In genomic region chr10:80566375-80567092, GRCm38 (mm10) we compare ENCODE assay signal across 9 mouse cellular contexts. TPM values are rescaled to one million over a fixed set of nuclear protein-coding genes. Genes with fewer than 3 reads are reported as not detected.
DNase-seq lines count a peak whose midpoint lies in the region; ATAC-seq and TF ChIP-seq lines count a peak whose summit lies in the region.
"Had no signal": no experiment of that assay in that cellular context is flagged by ENCODE, and none has a peak within 500 bp of the region (broad histone marks: within the 10 kb centered on the region; RNA-seq: fewer than 3 reads in every experiment).

No protein-coding gene starts in this region.

- ATAC-seq in erythroblast, adult 5-6 weeks (replicated peaks; ENCODE audit: low FRiP score, poor library complexity, severe bottlenecking) = peak; percentile 50
- ATAC-seq in heart, embryonic 16.5 days (replicated peaks; ENCODE audit: extremely low read depth, insufficient read depth, low FRiP score) = 0 out of 2 replicates have a peak, but pooled peaks have one; percentile 18
- ATAC-seq in lung, embryonic 14.5 days (ENCODE audit: insufficient read depth) = peak; percentile 19; the same call in 1 of the 2 replicates

- no peak for TF ChIP-seq EP300 in CH12.LX (IDR thresholded peaks at IDR 0.05; ENCODE audit: low read length)

- peaks cover 21% of the 10 kb centered on the region for H3K79me2 ChIP-seq in CH12.LX (replicated peaks; ENCODE audit: control insufficient read depth, extremely low read depth, insufficient read depth, poor library complexity, severe bottlenecking)

- peak; percentile 74 for TF ChIP-seq RAD21 in CH12.LX (IDR thresholded peaks at IDR 0.05; ENCODE audit: low read depth, low read length)

- in situ Hi-C loops in CH12.LX (cut with MboI; ENCODE audit: low pct_ligation_motif_present, low pct_unique_long_range_greater_than_20kb, low sequenced_read_pairs) = no loop called here

- H3K9ac ChIP-seq in CH12.LX (ENCODE audit: insufficient read depth, low read depth) = no peak overlapping the region
- H3K9ac ChIP-seq in heart, embryonic 16.5 days (ENCODE audit: low read length) = no peak overlapping the region
- H3K9ac ChIP-seq in lung, embryonic 14.5 days = no peak overlapping the region

- dilution Hi-C loops in CH12.LX (cut with MboI; ENCODE audit: extremely low pct_ligation_motif_present, extremely low pct_unique_long_range_greater_than_20kb, low sequenced_read_pairs) = no loop called here

- H3K27me3 ChIP-seq in CH12.LX (replicated peaks) = no peaks in the 10 kb centered on the region
- H3K27me3 ChIP-seq in heart, embryonic 16.5 days (ENCODE audit: control insufficient read depth, insufficient read depth, low read length) = no peaks in the 10 kb centered on the region
- H3K27me3 ChIP-seq in lung, embryonic 14.5 days (ENCODE audit: insufficient read depth, low read length) = no peaks in the 10 kb centered on the region
- H3K27me3 ChIP-seq in thymus, adult 2 months (ENCODE audit: control insufficient read depth, insufficient read depth, low read length) = no peaks in the 10 kb centered on the region

- TF ChIP-seq CTCF in CH12.LX (conservative IDR thresholded peaks at IDR 0.05 in 1 of 2, IDR thresholded peaks at IDR 0.05 in 1 of 2; ENCODE audit: low read depth in 2 of 2, low read length in 2 of 2) = peak; percentile 86 to 88
- TF ChIP-seq CTCF in brain, embryonic 14.5 days (IDR thresholded peaks at IDR 0.05; ENCODE audit: borderline replicate concordance, extremely low read depth, insufficient read depth, insufficient read length) = peak; percentile 93
- peak; percentile 96 for TF ChIP-seq CTCF in lung, embryonic 14.5 days (IDR thresholded peaks at IDR 0.05; ENCODE audit: low read depth)
- peak; percentile 88; the same call in 1 of the 2 replicates for TF ChIP-seq CTCF in olfactory bulb, adult 2 months (IDR thresholded peaks at IDR 0.05; ENCODE audit: insufficient read depth, low read depth, low read length)
- peak; percentile 94; the same call in 1 of the 2 replicates for TF ChIP-seq CTCF in thymus, adult 2 months (IDR thresholded peaks at IDR 0.05; ENCODE audit: borderline replicate concordance, control insufficient read depth, extremely low read depth, insufficient read depth, low read length, poor library complexity)

- 31% methylated on average over 17 of the region's 17 CpGs for WGBS in heart, embryonic 16.5 days
- WGBS in lung, embryonic 14.5 days = 25% methylated on average over 17 of the region's 17 CpGs
- 6% methylated on average over 17 of the region's 17 CpGs for WGBS in olfactory bulb, adult 2 months
- WGBS in thymus, adult 2 months = 20% methylated on average over 17 of the region's 17 CpGs

- H3K4me2 ChIP-seq in CH12.LX (ENCODE audit: insufficient read depth, low read depth, poor library complexity, severe bottlenecking) = no peak overlapping the region
- no peak overlapping the region for H3K4me2 ChIP-seq in heart, embryonic 16.5 days (ENCODE audit: low read depth, low read length)
- H3K4me2 ChIP-seq in lung, embryonic 14.5 days = no peak overlapping the region

- H3K4me3 ChIP-seq in CH12.LX (replicated peaks in 1 of 3; ENCODE audit: low read depth in 2 of 3, low read length in 2 of 3, poor library complexity in 1 of 3) = no peak overlapping the region
- H3K4me3 ChIP-seq in heart, embryonic 16.5 days (ENCODE audit: low read length) = no peak overlapping the region
- no peak overlapping the region for H3K4me3 ChIP-seq in lung, embryonic 14.5 days (ENCODE audit: low read depth, low read length)
- no peak overlapping the region for H3K4me3 ChIP-seq in olfactory bulb, adult 2 months (ENCODE audit: insufficient read depth, low read depth, low read length)
- no peak overlapping the region for H3K4me3 ChIP-seq in thymus, adult 2 months (ENCODE audit: control insufficient read depth, insufficient read depth, low read length)

- TF ChIP-seq POLR2A in CH12.LX (IDR thresholded peaks at IDR 0.05; ENCODE audit: low read depth, low read length) = peak; percentile 27; the same call in 1 of the 2 replicates
- no peak for TF ChIP-seq POLR2A in brain, embryonic 14.5 days (IDR thresholded peaks at IDR 0.05; ENCODE audit: borderline replicate concordance, extremely low read depth, insufficient read depth, insufficient read length, poor library complexity, severe bottlenecking)
- no peak for TF ChIP-seq POLR2A in olfactory bulb, adult 2 months (IDR thresholded peaks at IDR 0.05; ENCODE audit: insufficient read depth, low read depth, low read length)
- no peak for TF ChIP-seq POLR2A in thymus, adult 2 months (IDR thresholded peaks at IDR 0.05; ENCODE audit: control insufficient read depth, extremely low read depth, insufficient read depth, low read length, poor library complexity)

- DNase-seq in CH12.LX (ENCODE audit: extremely low read depth) = peak; percentile 79
- peak; percentile 87 for DNase-seq in brain, embryonic 14.5 days (ENCODE audit: low read depth)
- peak; percentile 83 to 95 for DNase-seq in kidney, postnatal 36 days
- DNase-seq in lung, embryonic 14.5 days = peak; percentile 90
- peak; percentile 93 for DNase-seq in thymus, adult 2 months

- no peak overlapping the region for H3K27ac ChIP-seq in CH12.LX (ENCODE audit: insufficient read depth, low read depth)
- no peak overlapping the region for H3K27ac ChIP-seq in heart, embryonic 16.5 days (ENCODE audit: low read length)
- H3K27ac ChIP-seq in lung, embryonic 14.5 days (ENCODE audit: low read depth) = no peak overlapping the region
- H3K27ac ChIP-seq in olfactory bulb, adult 2 months (ENCODE audit: insufficient read depth, low read depth, low read length) = peak overlapping the region; percentile 94
- H3K27ac ChIP-seq in thymus, adult 2 months (ENCODE audit: control insufficient read depth, insufficient read depth, low read length) = peak overlapping the region; percentile 19

- peaks cover 10 to 39% of the 10 kb centered on the region in 2 experiments for H3K4me1 ChIP-seq in CH12.LX (ENCODE audit: control insufficient read depth in 1 of 2, insufficient read depth in 2 of 2)
- H3K4me1 ChIP-seq in heart, embryonic 16.5 days (ENCODE audit: control insufficient read depth, insufficient read depth, low read length) = peaks cover 27% of the 10 kb centered on the region
- peaks cover 22% of the 10 kb centered on the region for H3K4me1 ChIP-seq in lung, embryonic 14.5 days (ENCODE audit: insufficient read depth)
- peaks cover 58% of the 10 kb centered on the region for H3K4me1 ChIP-seq in olfactory bulb, adult 2 months (ENCODE audit: control insufficient read depth, insufficient read depth, low read length)
- H3K4me1 ChIP-seq in thymus, adult 2 months (replicated peaks; ENCODE audit: control insufficient read depth, insufficient read depth, low read length) = peaks cover 46% of the 10 kb centered on the region

- H3K9me3 ChIP-seq in CH12.LX (replicated peaks; ENCODE audit: low read length) = no peaks in the 10 kb centered on the region
- no peaks in the 10 kb centered on the region for H3K9me3 ChIP-seq in heart, embryonic 16.5 days (replicated peaks; ENCODE audit: control insufficient read depth, low read length)
- H3K9me3 ChIP-seq in lung, embryonic 14.5 days (ENCODE audit: low read depth, low read length) = no peaks in the 10 kb centered on the region

- peaks cover 16 to 52% of the 10 kb centered on the region in 2 experiments for H3K36me3 ChIP-seq in CH12.LX (replicated peaks in 1 of 2; ENCODE audit: control insufficient read depth in 1 of 2, insufficient read depth in 1 of 2, low read length in 1 of 2)
- H3K36me3 ChIP-seq in heart, embryonic 16.5 days (ENCODE audit: control insufficient read depth, insufficient read depth) = peaks cover 8% of the 10 kb centered on the region; the same call in 1 of the 2 replicates
- H3K36me3 ChIP-seq in lung, embryonic 14.5 days (ENCODE audit: insufficient read depth) = peaks cover 16% of the 10 kb centered on the region
- H3K36me3 ChIP-seq in thymus, adult 2 months (ENCODE audit: control insufficient read depth, insufficient read depth, low read length) = no peaks in the 10 kb centered on the region; the same call in 1 of the 2 replicates

RNA-seq across cellular contexts. Expression of gene Rexo1, which starts 5.2 kb away (rescaled TPM):
- 16.5 and 17.7 TPM in 2 replicates for total RNA-seq in CH12.LX (2012; rRNA removed)
- 6.3 and 7.0 TPM in 2 replicates for total RNA-seq in CH12.LX (2014; rRNA removed)
- 31.6 and 41.9 TPM in 2 replicates for polyA plus RNA-seq in CH12.LX (2012; ENCODE audit: insufficient read length, low read depth)
- 59.9 and 72.0 TPM in 2 replicates for polyA plus RNA-seq in brain, embryonic 14.5 days (2012; rRNA removed)
- total RNA-seq in erythroblast, adult 5-6 weeks (2015; ENCODE audit: low replicate concordance) = 18.0 and 20.2 TPM in 2 replicates
- total RNA-seq in erythroblast, adult 5-6 weeks (2017; ENCODE audit: low replicate concordance) = 10.7 and 12.0 TPM in 2 replicates
- 15.0 and 16.5 TPM in 2 replicates for polyA plus RNA-seq in heart, embryonic 16.5 days (2015; fragmentation: Nextera tagmentation; extraction: Ambion mirVana)
- polyA plus RNA-seq in lung, embryonic 14.5 days (2014; fragmentation: Nextera tagmentation; extraction: Ambion mirVana) = 27.8 and 34.5 TPM in 2 replicates
- polyA plus RNA-seq in olfactory bulb, adult 2 months (2012; ENCODE audit: insufficient read depth, insufficient read length, low replicate concordance, missing spikeins) = not detected in 2 replicates
- 188 and 209 TPM in 2 replicates for polyA plus RNA-seq in thymus, adult 2 months (2012; rRNA removed)

RNA-seq across cellular contexts. Expression of gene Klf16, which starts 10.6 kb away (rescaled TPM):
- total RNA-seq in CH12.LX (2012; rRNA removed) (84.8 and 94.0 TPM in 2 replicates), CH12.LX (2014; rRNA removed) (14.1 and 14.5 TPM in 2 replicates)
- 30.9 and 38.2 TPM in 2 replicates for polyA plus RNA-seq in CH12.LX (2012; ENCODE audit: insufficient read length, low read depth)
- 12.2 and 15.9 TPM in 2 replicates for polyA plus RNA-seq in brain, embryonic 14.5 days (2012; rRNA removed)
- 0.96 and 1.0 TPM in 2 replicates for total RNA-seq in erythroblast, adult 5-6 weeks (2015; ENCODE audit: low replicate concordance)
- 2.3 and 4.2 TPM in 2 replicates for total RNA-seq in erythroblast, adult 5-6 weeks (2017; ENCODE audit: low replicate concordance)
- polyA plus RNA-seq in heart, embryonic 16.5 days (2015; fragmentation: Nextera tagmentation; extraction: Ambion mirVana) = 5.8 and 6.0 TPM in 2 replicates
- polyA plus RNA-seq in lung, embryonic 14.5 days (2014; fragmentation: Nextera tagmentation; extraction: Ambion mirVana) = 9.5 and 11.8 TPM in 2 replicates
- not detected in 2 replicates for polyA plus RNA-seq in olfactory bulb, adult 2 months (2012; ENCODE audit: insufficient read depth, insufficient read length, low replicate concordance, missing spikeins)
- polyA plus RNA-seq in thymus, adult 2 months (2012; rRNA removed) = 31.0 and 46.9 TPM in 2 replicates

RNA-seq across cellular contexts. Expression of gene Abhd17a, which starts 23.6 kb away (rescaled TPM):
- 49.1 and 52.8 TPM in 2 replicates for total RNA-seq in CH12.LX (2012; rRNA removed)
- 28.0 and 37.2 TPM in 2 replicates for total RNA-seq in CH12.LX (2014; rRNA removed)
- 44.6 and 48.0 TPM in 2 replicates for polyA plus RNA-seq in CH12.LX (2012; ENCODE audit: insufficient read length, low read depth)
- polyA plus RNA-seq in brain, embryonic 14.5 days (2012; rRNA removed) = 170 and 188 TPM in 2 replicates
- 23.6 and 66.1 TPM in 2 replicates for total RNA-seq in erythroblast, adult 5-6 weeks (2015; ENCODE audit: low replicate concordance)
- 2.0 and 7.7 TPM in 2 replicates for total RNA-seq in erythroblast, adult 5-6 weeks (2017; ENCODE audit: low replicate concordance)
- polyA plus RNA-seq in heart, embryonic 16.5 days (2015; fragmentation: Nextera tagmentation; extraction: Ambion mirVana) = 79.5 and 91.7 TPM in 2 replicates
- 151 and 153 TPM in 2 replicates for polyA plus RNA-seq in lung, embryonic 14.5 days (2014; fragmentation: Nextera tagmentation; extraction: Ambion mirVana)
- polyA plus RNA-seq in olfactory bulb, adult 2 months (2012; ENCODE audit: insufficient read depth, insufficient read length, low replicate concordance, missing spikeins) = not detected in 2 replicates
- 310 and 359 TPM in 2 replicates for polyA plus RNA-seq in thymus, adult 2 months (2012; rRNA removed)

RNA-seq across cellular contexts. Expression of gene Atp8b3, which starts 27.6 kb away (rescaled TPM):
- total RNA-seq in CH12.LX (2012; rRNA removed) = 0.08 and 0.21 TPM in 2 replicates
- total RNA-seq in CH12.LX (2014; rRNA removed) = 0.14 and 0.21 TPM in 2 replicates
- 0.11 and 0.27 TPM in 2 replicates for polyA plus RNA-seq in CH12.LX (2012; ENCODE audit: insufficient read length, low read depth)
- 0.76 and 0.86 TPM in 2 replicates for polyA plus RNA-seq in brain, embryonic 14.5 days (2012; rRNA removed)
- not detected in 2 replicates for total RNA-seq in erythroblast, adult 5-6 weeks (2015; ENCODE audit: low replicate concordance)
- total RNA-seq in erythroblast, adult 5-6 weeks (2017; ENCODE audit: low replicate concordance) = 0.43 TPM in 1 of 2 replicates, not detected in the other
- 0.03 and 0.04 TPM in 2 replicates for polyA plus RNA-seq in heart, embryonic 16.5 days (2015; fragmentation: Nextera tagmentation; extraction: Ambion mirVana)
- 0.09 and 0.14 TPM in 2 replicates for polyA plus RNA-seq in lung, embryonic 14.5 days (2014; fragmentation: Nextera tagmentation; extraction: Ambion mirVana)
- polyA plus RNA-seq in olfactory bulb, adult 2 months (2012; ENCODE audit: insufficient read depth, insufficient read length, low replicate concordance, missing spikeins) = not detected in 2 replicates
- 0.20 and 0.31 TPM in 2 replicates for polyA plus RNA-seq in thymus, adult 2 months (2012; rRNA removed)
- polyA plus RNA-seq: large intestine, adult 2 months had no signal

RNA-seq across cellular contexts. Expression of gene Scamp4, which starts 36.1 kb away (rescaled TPM):
- total RNA-seq in CH12.LX (2012; rRNA removed) (33.2 and 33.9 TPM in 2 replicates), CH12.LX (2014; rRNA removed) (17.8 and 18.5 TPM in 2 replicates)
- 81.2 and 89.9 TPM in 2 replicates for polyA plus RNA-seq in CH12.LX (2012; ENCODE audit: insufficient read length, low read depth)
- 62.0 and 62.5 TPM in 2 replicates for polyA plus RNA-seq in brain, embryonic 14.5 days (2012; rRNA removed)
- 7.3 and 14.0 TPM in 2 replicates for total RNA-seq in erythroblast, adult 5-6 weeks (2015; ENCODE audit: low replicate concordance)
- total RNA-seq in erythroblast, adult 5-6 weeks (2017; ENCODE audit: low replicate concordance) = 2.6 and 3.1 TPM in 2 replicates
- 60.1 and 68.4 TPM in 2 replicates for polyA plus RNA-seq in heart, embryonic 16.5 days (2015; fragmentation: Nextera tagmentation; extraction: Ambion mirVana)
- polyA plus RNA-seq in lung, embryonic 14.5 days (2014; fragmentation: Nextera tagmentation; extraction: Ambion mirVana) = 90.5 and 92.8 TPM in 2 replicates
- polyA plus RNA-seq in olfactory bulb, adult 2 months (2012; ENCODE audit: insufficient read depth, insufficient read length, low replicate concordance, missing spikeins) = not detected in 2 replicates
- 151 and 156 TPM in 2 replicates for polyA plus RNA-seq in thymus, adult 2 months (2012; rRNA removed)

Comparison
In these comparisons a context has a peak if more than half of its experiments do, and no peak if none do; other contexts are left out.
1. H3K27ac ChIP-seq: peak in olfactory bulb, adult 2 months (single experiment) and thymus, adult 2 months (single experiment); none in CH12.LX (single experiment), heart, embryonic 16.5 days (single experiment) and lung, embryonic 14.5 days (single experiment).
2. RNA of gene Abhd17a, which starts 23.6 kb away (polyA plus RNA-seq): 310 to 359 TPM in thymus, adult 2 months, 170 to 188 TPM in brain, embryonic 14.5 days, 151 to 153 TPM in lung, embryonic 14.5 days, 79.5 to 91.7 TPM in heart, embryonic 16.5 days and 44.6 to 48.0 TPM in CH12.LX; not detected in olfactory bulb, adult 2 months; every median in the first group is over 10 times any median in the second.
3. Peak in every context shown above with its lines, with median percentiles within 50 percentile points of each other: DNase-seq, CTCF ChIP-seq and ATAC-seq.